18 mouse cellular contexts compared by ENCODE assay signal in genomic region chr10:67380174-67380573, GRCm38 (mm10).
"Had no signal": no experiment of that assay in that cellular context is flagged by ENCODE, and none has a peak within 500 bp of the region (broad histone marks: within the 10 kb centered on the region; RNA-seq: fewer than 3 reads in every experiment).

No protein-coding gene starts in this region.

- H3K27ac ChIP-seq: midbrain, embryonic 10.5 days; midbrain, embryonic 13.5 days; midbrain, embryonic 15.5 days; neural tube, embryonic 13.5 days; neural tube, embryonic 15.5 days; stomach, embryonic 15.5 days had no signal

- H3K4me2 ChIP-seq: lung, embryonic 14.5 days; midbrain, embryonic 13.5 days; midbrain, embryonic 15.5 days; neural tube, embryonic 13.5 days; neural tube, embryonic 15.5 days; stomach, embryonic 15.5 days had no signal

- H3K9ac ChIP-seq: lung, embryonic 14.5 days; midbrain, embryonic 13.5 days; midbrain, embryonic 15.5 days; neural tube, embryonic 13.5 days; neural tube, embryonic 15.5 days; stomach, embryonic 15.5 days had no signal

- DNase-seq: lung, adult 18-20 months; lung, embryonic 14.5 days; lung, postnatal 10 days; lung, postnatal 4 days; retina, postnatal 1 day; right cerebral cortex, adult 18-20 months; right cerebral cortex, postnatal 25 days; right cerebral cortex, postnatal 4 days; thymus, adult 18-20 months; thymus, postnatal 14 days; thymus, postnatal 36 days had no signal

- H3K9me3 ChIP-seq: midbrain, embryonic 10.5 days; midbrain, embryonic 13.5 days; midbrain, embryonic 15.5 days; neural tube, embryonic 13.5 days; neural tube, embryonic 15.5 days; stomach, embryonic 15.5 days had no signal

- H3K27me3 ChIP-seq: midbrain, embryonic 13.5 days; midbrain, embryonic 15.5 days; neural tube, embryonic 13.5 days; neural tube, embryonic 15.5 days; stomach, embryonic 15.5 days had no signal

- ATAC-seq: midbrain, embryonic 13.5 days; midbrain, embryonic 15.5 days had no signal

- H3K36me3 ChIP-seq: midbrain, embryonic 10.5 days; midbrain, embryonic 13.5 days; midbrain, embryonic 15.5 days; neural tube, embryonic 13.5 days; neural tube, embryonic 15.5 days; stomach, embryonic 15.5 days had no signal

- H3K4me3 ChIP-seq: midbrain, embryonic 10.5 days; midbrain, embryonic 13.5 days; midbrain, embryonic 15.5 days; myocyte; neural tube, embryonic 13.5 days; neural tube, embryonic 15.5 days; stomach, embryonic 15.5 days had no signal

- H3K4me1 ChIP-seq: midbrain, embryonic 13.5 days; midbrain, embryonic 15.5 days; stomach, embryonic 15.5 days had no signal
